Mouse (Mus musculus) limb, embryonic 11.5 days (tissue): ENCODE data around the gene Matn1. TPM values are rescaled to one million over a fixed set of nuclear protein-coding genes. Genes with fewer than 3 reads are reported as not detected.

ENCODE experiments used
- ATAC-seq: fragments of 200-750 bp; cut with Nextera tagmentation; 2 replicates; pipeline ENCODE4 v1.8.0; 2017; ENCODE audit warnings: low read depth; ENCODE audit not compliant: insufficient number of reproducible peaks, low FRiP score, low TSS enrichment
- DNase-seq: peaks from one replicate; pipeline ENCODE4 v3.0.0-alpha.2; 2015; ENCODE audit warnings: low spot score
- H3K27ac ChIP-seq: fragments of 300-500 bp; sonication (generic); replicated peaks from 2 replicates; pipeline ENCODE4 v1.5.1; 2014; ENCODE audit warnings: low read depth, mild to moderate bottlenecking, low read length
- H3K27me3 ChIP-seq: fragments of 300-500 bp; sonication (generic); 2 replicates; pipeline ENCODE4 v1.6.1; 2014; ENCODE audit warnings: mild to moderate bottlenecking, low read length, mixed read lengths; ENCODE audit not compliant: control insufficient read depth, insufficient read depth
- H3K36me3 ChIP-seq: fragments of 300-500 bp; sonication (generic); 2 replicates; pipeline ENCODE4 v1.6.1; 2014; ENCODE audit warnings: mild to moderate bottlenecking, low read length, moderate library complexity, mixed read lengths; ENCODE audit not compliant: control insufficient read depth, insufficient read depth
- H3K4me1 ChIP-seq: fragments of 300-500 bp; sonication (generic); 2 replicates; pipeline ENCODE4 v1.6.1; 2014; ENCODE audit warnings: low read length, mixed read lengths; ENCODE audit not compliant: control insufficient read depth, insufficient read depth
- H3K4me2 ChIP-seq: fragments of 300-500 bp; sonication (generic); 2 replicates; pipeline ENCODE4 v1.6.1; 2014; ENCODE audit warnings: low read depth, mild to moderate bottlenecking, moderate library complexity; ENCODE audit not compliant: severe bottlenecking
- H3K4me3 ChIP-seq: fragments of 300-500 bp; sonication (generic); 2 replicates; pipeline ENCODE4 v1.5.1; 2014; ENCODE audit warnings: low read depth, low read length
- H3K9ac ChIP-seq: fragments of 300-500 bp; sonication (generic); 2 replicates; pipeline ENCODE4 v1.6.1; 2014; ENCODE audit warnings: mild to moderate bottlenecking, low read length
- H3K9me3 ChIP-seq: fragments of 300-500 bp; sonication (generic); 2 replicates; pipeline ENCODE4 v1.6.1; 2016; ENCODE audit warnings: low read length; ENCODE audit not compliant: control insufficient read depth
- WGBS: fragments of 180-500 bp; shearing (Covaris S2); extraction: QIAGEN DNeasy Blood & Tissue Kit; methylation state at CpG from one replicate; pipeline ENCODE4 v1.1.7; 2014; 5-methylcytosine and 5-hydroxymethylcytosine counted together
- polyA plus RNA-seq: library from polyadenylated mRNA; unstranded; fragments of >200 nt; fragmentation: Nextera tagmentation; extraction: Ambion mirVana; gene quantifications from 2 replicates; pipeline ENCODE4 v1.2.1, GENCODE M21; 2014

Matn1 gene
- polyA plus RNA-seq, 1 experiment from 2014 or later, result 1.6 TPM

- Histone ChIP-seq H3K4me2 (no peak overlapping the region), H3K27me3 (no peaks in the 10 kb centered on the region), H3K9ac (no peak overlapping the region), H3K27ac (no peak overlapping the region), H3K9me3 (no peaks in the 10 kb centered on the region), H3K4me3 (no peak overlapping the region), H3K4me1 (no peaks in the 10 kb centered on the region), H3K36me3 (no peaks in the 10 kb centered on the region)
- ATAC-seq, result no peak
- DNase-seq, result no peak
- WGBS, result 75% methylated on average over 19 of the region's 19 CpGs
These were observed 29.4 kb downstream of the Matn1 start for GRCm38 (mm10) chr4:130973332-130974263.

DNA sequence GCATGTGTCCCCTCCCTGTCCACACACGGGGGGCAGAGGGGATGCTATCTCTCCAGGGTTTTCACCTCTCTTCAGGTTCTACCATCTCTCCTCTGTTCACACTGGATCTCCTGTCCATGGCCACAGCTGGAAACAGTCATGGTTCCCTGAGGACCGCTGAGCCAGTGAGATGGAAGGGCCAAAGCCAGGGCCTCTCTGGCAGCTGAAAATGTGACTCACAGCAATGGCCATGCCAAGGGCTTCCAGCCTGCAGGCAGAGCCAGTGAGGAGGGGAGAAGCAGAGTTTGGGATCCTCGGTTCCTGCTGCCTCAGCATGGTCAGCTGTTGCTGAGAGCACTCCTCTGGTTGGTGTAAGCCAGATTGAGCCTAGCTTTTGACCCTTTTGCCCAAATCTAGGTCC is 34.8 kb downstream of the Matn1 start:
- ATAC-seq (no peak), DNase-seq (no peak)
- Histone ChIP-seq H3K4me2 (no peak overlapping the region), H3K27me3 (no peaks in the 10 kb centered on the region), H3K36me3 (no peaks in the 10 kb centered on the region), H3K4me1 (no peaks in the 10 kb centered on the region), H3K9me3 (no peaks in the 10 kb centered on the region), H3K9ac (no peak overlapping the region), H3K27ac (no peak overlapping the region), H3K4me3 (no peak overlapping the region)
- WGBS, result 90% methylated on average over 3 of the region's 3 CpGs

DNA sequence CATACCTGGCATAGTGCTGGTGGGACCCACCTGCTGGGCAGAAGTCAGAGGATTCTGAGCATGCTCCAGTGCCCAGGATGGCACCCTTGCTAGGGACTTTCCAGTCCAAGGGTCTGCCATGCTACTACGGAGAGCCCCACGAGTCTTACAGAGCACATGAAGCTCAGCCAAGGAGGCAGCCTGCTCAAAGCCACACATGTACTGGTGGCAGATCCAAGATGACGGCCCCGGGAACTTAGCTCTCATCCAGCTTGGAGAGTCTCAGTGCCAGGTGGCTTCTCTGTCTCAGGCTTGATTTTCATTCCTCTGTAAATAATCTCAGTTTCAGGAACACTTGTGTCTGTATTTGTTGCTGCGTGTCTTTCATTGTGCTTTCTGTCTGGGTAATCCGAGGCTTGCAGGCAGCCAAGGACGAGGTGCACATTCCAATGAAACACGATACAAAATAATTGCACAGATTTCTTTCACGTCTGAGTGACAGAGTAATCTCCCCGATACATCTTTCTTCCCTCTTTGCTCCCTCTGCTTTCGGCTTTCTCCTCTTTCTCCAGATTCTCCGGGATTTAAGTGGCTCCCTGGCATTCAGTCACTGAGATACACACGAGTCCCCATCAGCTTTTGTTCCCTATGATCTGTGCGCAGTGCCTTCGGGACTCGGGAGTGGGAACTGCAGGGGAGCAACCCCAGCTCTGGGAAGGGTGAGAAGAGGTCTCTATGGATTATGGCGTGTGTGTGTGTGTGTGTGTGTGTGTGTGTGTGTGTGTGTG is 40.4 kb downstream of the Matn1 start:
- WGBS, result 74% methylated on average over 17 of the region's 17 CpGs
- Histone ChIP-seq H3K9me3 (no peaks in the 10 kb centered on the region), H3K36me3 (no peaks in the 10 kb centered on the region), H3K4me3 (no peak overlapping the region), H3K4me2 (no peak overlapping the region), H3K9ac (no peak overlapping the region), H3K27ac (no peak overlapping the region), H3K27me3 (no peaks in the 10 kb centered on the region), H3K4me1 (no peaks in the 10 kb centered on the region)
- ATAC-seq, result no peak
- no peak for DNase-seq

GRCm38 (mm10) chr4:130987046-130987445 is 42.9 kb downstream of the Matn1 start:
- Histone ChIP-seq H3K27ac (no peak overlapping the region), H3K4me2 (no peak overlapping the region), H3K36me3 (no peaks in the 10 kb centered on the region), H3K9ac (no peak overlapping the region), H3K4me1 (no peaks in the 10 kb centered on the region), H3K4me3 (no peak overlapping the region), H3K27me3 (no peaks in the 10 kb centered on the region), H3K9me3 (no peaks in the 10 kb centered on the region)
- 86% methylated on average over 4 of the region's 4 CpGs for WGBS
- DNase-seq (no peak), ATAC-seq (no peak)

DNA sequence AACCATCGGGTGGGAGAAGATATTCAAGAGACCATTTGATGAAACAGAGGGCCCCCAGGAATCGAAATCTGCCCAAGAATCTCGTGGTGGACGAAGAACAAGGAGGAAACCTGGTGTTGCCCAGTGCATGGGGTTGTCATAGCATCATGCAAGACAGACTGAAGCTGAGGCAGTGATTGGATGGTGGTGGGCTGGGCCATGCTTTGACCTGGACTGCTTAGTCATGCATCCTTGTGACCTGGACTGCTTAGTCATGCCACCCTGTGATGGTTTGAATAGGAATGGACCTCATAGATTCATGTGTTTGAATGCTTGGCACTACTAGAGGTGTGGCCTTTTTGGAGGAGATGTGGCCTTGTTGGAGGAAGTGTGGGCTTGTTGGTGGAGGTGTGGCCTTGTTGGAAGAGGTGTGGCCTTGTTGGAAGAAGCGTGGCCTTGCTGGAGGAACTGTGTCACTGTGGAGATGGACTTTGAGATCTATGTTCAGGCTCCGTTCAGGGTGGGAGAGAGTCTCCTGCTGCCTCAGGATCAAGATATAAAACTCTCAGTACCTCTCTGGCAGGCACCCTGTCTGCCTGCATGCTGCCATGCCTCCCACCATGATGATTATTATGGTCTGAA is 44.1 kb downstream of the Matn1 start:
- H3K9ac ChIP-seq, result no peak overlapping the region
- no peaks in the 10 kb centered on the region for H3K9me3 ChIP-seq
- no peaks in the 10 kb centered on the region for H3K27me3 ChIP-seq
- no peak overlapping the region for H3K27ac ChIP-seq
- no peak overlapping the region for H3K4me2 ChIP-seq
- H3K36me3 ChIP-seq, result no peaks in the 10 kb centered on the region
- no peak overlapping the region for H3K4me3 ChIP-seq
- no peaks in the 10 kb centered on the region for H3K4me1 ChIP-seq
- no peak for ATAC-seq
- WGBS, result 85% methylated on average over 6 of the region's 6 CpGs
- DNase-seq, result no peak

DNA sequence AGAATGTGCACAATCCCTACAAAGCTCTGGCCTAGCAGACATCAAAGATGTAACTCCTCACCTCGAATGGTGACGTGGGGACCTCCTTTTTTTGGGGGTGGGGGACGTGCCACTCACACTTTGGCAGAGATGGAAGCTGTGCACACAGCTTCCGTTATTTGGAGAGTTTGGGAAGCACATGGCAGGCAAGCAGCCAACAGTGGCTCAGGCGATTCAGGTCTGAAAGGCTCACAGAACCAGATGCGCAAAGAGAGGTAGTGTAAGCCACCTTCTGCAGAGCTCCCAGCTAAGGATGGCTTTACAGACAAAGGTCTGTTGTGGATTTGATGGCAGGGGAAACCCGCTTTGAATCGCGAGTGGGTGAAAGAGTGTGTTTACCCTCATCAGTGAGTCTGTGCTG is 45.0 kb downstream of the Matn1 start:
- no peak for DNase-seq
- ATAC-seq, result no peak
- 85% methylated on average over 9 of the region's 9 CpGs for WGBS

GRCm38 (mm10) chr4:130990966-130991365 is 46.8 kb downstream of the Matn1 start:
- DNase-seq, result no peak

More for the DNA sequence above, 45.0 kb downstream of the Matn1 start:
- H3K4me1 ChIP-seq, result no peaks in the 10 kb centered on the region
- no peak overlapping the region for H3K4me3 ChIP-seq
- H3K9me3 ChIP-seq, result no peaks in the 10 kb centered on the region
- no peak overlapping the region for H3K9ac ChIP-seq
- no peaks in the 10 kb centered on the region for H3K27me3 ChIP-seq
- no peak overlapping the region for H3K4me2 ChIP-seq
- no peak overlapping the region for H3K27ac ChIP-seq
- H3K36me3 ChIP-seq, result no peaks in the 10 kb centered on the region

DNA sequence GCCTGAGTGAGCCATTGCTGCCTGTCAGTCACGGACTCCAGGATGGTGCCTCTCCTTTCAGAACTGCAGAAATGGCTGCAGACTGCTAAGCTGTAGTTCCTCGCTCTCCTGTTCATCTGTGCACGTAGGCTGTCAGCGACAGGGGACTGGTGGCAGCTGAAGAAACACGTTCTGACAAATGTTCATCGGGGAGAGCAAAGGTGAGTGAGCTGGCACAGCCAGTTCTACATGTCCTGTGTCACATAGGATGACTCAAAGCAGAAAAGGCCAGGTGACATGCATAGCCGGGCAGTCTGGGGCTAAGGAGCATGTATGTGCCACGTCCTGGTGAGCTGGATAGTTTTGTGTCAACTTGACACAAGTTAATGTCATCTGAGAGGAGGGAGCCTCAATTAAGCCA is 50.4 kb downstream of the Matn1 start:
- no peak for DNase-seq
- no peak for ATAC-seq
- H3K9ac ChIP-seq, result no peak overlapping the region
- no peaks in the 10 kb centered on the region for H3K27me3 ChIP-seq
- H3K27ac ChIP-seq, result no peak overlapping the region
- H3K9me3 ChIP-seq, result no peaks in the 10 kb centered on the region
- H3K4me2 ChIP-seq, result no peak overlapping the region
- no peaks in the 10 kb centered on the region for H3K4me1 ChIP-seq
- H3K4me3 ChIP-seq, result no peak overlapping the region
- no peaks in the 10 kb centered on the region for H3K36me3 ChIP-seq
- 84% methylated on average over 8 of the region's 8 CpGs for WGBS

More at GRCm38 (mm10) chr4:130990966-130991365, 46.8 kb downstream of the Matn1 start:
- Histone ChIP-seq H3K4me2 (no peak overlapping the region), H3K4me1 (no peaks in the 10 kb centered on the region), H3K9ac (no peak overlapping the region), H3K4me3 (no peak overlapping the region), H3K9me3 (no peaks in the 10 kb centered on the region), H3K36me3 (no peaks in the 10 kb centered on the region), H3K27ac (no peak overlapping the region), H3K27me3 (no peaks in the 10 kb centered on the region)
- 93% methylated on average over 5 of the region's 5 CpGs for WGBS
- no peak for ATAC-seq
